Mouse (Mus musculus) ES-E14 (cell line): ENCODE data around the gene Adamts8. TPM values are rescaled to one million over a fixed set of nuclear protein-coding genes. Genes with fewer than 3 reads are reported as not detected.

Experiments
- DNase-seq: peaks from one replicate; pipeline ENCODE4 v3.0.0-alpha.2; 2013; ENCODE audit warnings: low read depth, low spot score
- H3K27ac ChIP-seq: 2 replicates; pipeline ENCODE4 v1.5.1; 2012; ENCODE audit warnings: low read depth, mild to moderate bottlenecking, low read length, moderate library complexity, mixed read lengths; ENCODE audit not compliant: poor library complexity, insufficient read depth, severe bottlenecking
- H3K36me3 ChIP-seq: 2 replicates; pipeline ENCODE4 v1.6.1; 2012; ENCODE audit warnings: mild to moderate bottlenecking, low read length, moderate library complexity, mixed read lengths; ENCODE audit not compliant: control insufficient read depth, poor library complexity, insufficient read depth, severe bottlenecking
- H3K4me1 ChIP-seq, 2 experiments: fragments of 150-350 bp in 1 of 2; sonication (generic) in 1 of 2; 2 replicates each; pipeline ENCODE4 v1.6.1; 2012; ENCODE audit warnings: low read length in 2 of 2, mild to moderate bottlenecking in 1 of 2, mixed read lengths in 1 of 2; ENCODE audit not compliant: control insufficient read depth in 2 of 2, insufficient read depth in 2 of 2, poor library complexity in 1 of 2
- H3K4me3 ChIP-seq, 2 experiments: fragments of 150-350 bp in 1 of 2; sonication (generic) in 1 of 2; 2 replicates each; pipeline ENCODE4 v1.5.1; 2012; ENCODE audit warnings: low read length in 2 of 2, low read depth in 1 of 2, mild to moderate bottlenecking in 1 of 2, mixed read lengths in 1 of 2; ENCODE audit not compliant: insufficient read depth in 1 of 2, poor library complexity in 1 of 2, severe bottlenecking in 1 of 2
- H3K9ac ChIP-seq: 2 replicates; pipeline ENCODE4 v1.6.1; 2012; ENCODE audit warnings: low read depth, mild to moderate bottlenecking, low read length, mixed read lengths; ENCODE audit not compliant: poor library complexity, insufficient read depth, severe bottlenecking
- H3K9me3 ChIP-seq: fragments of 150-350 bp; sonication (generic); 2 replicates; pipeline ENCODE4 v1.6.1; 2012; ENCODE audit warnings: low read depth, mild to moderate bottlenecking, low read length; ENCODE audit not compliant: control insufficient read depth, insufficient read depth
- CHD2 ChIP-seq: IDR thresholded peaks from 2 replicates; pipeline ENCODE4 v1.6.1; 2014; ENCODE audit warnings: mild to moderate bottlenecking, low read depth, low read length, inconsistent platforms
- HCFC1 ChIP-seq: IDR thresholded peaks from 2 replicates; pipeline ENCODE4 v1.6.1; 2012; ENCODE audit warnings: low read length, inconsistent platforms, borderline replicate concordance; ENCODE audit not compliant: insufficient read depth
- MAFK ChIP-seq: IDR thresholded peaks from 2 replicates; pipeline ENCODE4 v1.6.1; 2014; ENCODE audit warnings: mild to moderate bottlenecking, low read depth, low read length, inconsistent platforms; ENCODE audit not compliant: insufficient read depth
- ZC3H11A ChIP-seq: IDR thresholded peaks from 2 replicates; pipeline ENCODE4 v1.6.1; 2012; ENCODE audit warnings: low read depth, mild to moderate bottlenecking, inconsistent platforms, low read length, borderline replicate concordance
- ZNF384 ChIP-seq: IDR thresholded peaks from 2 replicates; pipeline ENCODE4 v1.6.1; 2012; ENCODE audit warnings: low read depth, low read length, inconsistent platforms
- in situ Hi-C, 2 experiments: fragments of 600-800 bp; cut with MboI; formaldehyde crosslinking; loops; one replicate each; pipeline ENCODE4 v1.15.1; 2025; ENCODE audit warnings: low sequenced_read_pairs in 2 of 2, inconsistent platforms in 1 of 2; ENCODE audit not compliant: unreplicated experiment in 2 of 2
- total RNA-seq: library from RNA; depleted of rRNA; stranded (reverse); fragments of 300-350 nt; gene quantifications from 2 replicates; pipeline ENCODE4 v1.2.3, GENCODE M21; 2012

Adamts8 gene
- total RNA-seq, 1 experiment: 5.4 TPM

DNA sequence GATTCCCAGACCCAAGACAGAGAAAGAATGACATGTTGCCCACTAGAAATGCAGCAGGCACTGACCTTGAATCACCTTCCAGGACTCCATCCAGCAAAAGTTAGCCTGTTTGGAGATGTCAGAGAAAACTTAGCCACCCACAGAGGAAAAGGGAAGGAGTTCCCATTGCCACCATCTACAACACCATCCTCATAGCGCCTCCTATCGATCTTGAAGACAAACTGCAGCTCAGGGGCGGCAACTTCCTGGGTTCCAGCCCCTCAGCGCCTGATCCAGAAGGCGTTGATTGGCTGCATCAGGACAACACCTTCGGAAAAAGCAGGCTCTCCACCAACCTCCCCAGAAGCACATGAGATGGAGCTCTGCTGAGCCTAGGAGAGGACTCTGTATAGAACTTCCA lies 21.6 kb upstream of the Adamts8 start:
- no peak overlapping the region for H3K9ac ChIP-seq
- peak; percentile 85 for DNase-seq
- H3K4me3 ChIP-seq: no peak overlapping the region

GRCm38 (mm10) chr9:30921261-30922103 lies 20.9 kb upstream of the Adamts8 start:
- Histone ChIP-seq H3K4me1 (peaks cover 0 to 3% of the 10 kb centered on the region in 2 experiments; a peak in 1 of 4 replicates), H3K9ac (peak overlapping the region; percentile 58), H3K4me3 (peak overlapping the region; percentile 61 to 71), H3K27ac (no peak overlapping the region), H3K36me3 (no peaks in the 10 kb centered on the region), H3K9me3 (no peaks in the 10 kb centered on the region)
- TF ChIP-seq MAFK (no peak), CHD2 (no peak), ZC3H11A (no peak), HCFC1 (no peak), ZNF384 (no peak)
- in situ Hi-C loops: no loop called here
- DNase-seq: peak; percentile 11

More for the DNA sequence above, 21.6 kb upstream of the Adamts8 start:
- H3K9me3 ChIP-seq: no peaks in the 10 kb centered on the region
- TF ChIP-seq ZC3H11A (peak; percentile 33; the same call in 1 of the 2 replicates), ZNF384 (no peak)
- in situ Hi-C loops: no loop called here
- no peaks in the 10 kb centered on the region for H3K36me3 ChIP-seq
- peaks cover 0 to 3% of the 10 kb centered on the region in 2 experiments; a peak in 1 of 4 replicates for H3K4me1 ChIP-seq
- no peak overlapping the region for H3K27ac ChIP-seq

GRCm38 (mm10) chr9:30922197-30922894 lies 20.0 kb upstream of the Adamts8 start, which contains the start of gene Adamts15:
Adamts15 (minus strand) TSS chr9:30922452.
- in situ Hi-C loops: no loop called here

DNA sequence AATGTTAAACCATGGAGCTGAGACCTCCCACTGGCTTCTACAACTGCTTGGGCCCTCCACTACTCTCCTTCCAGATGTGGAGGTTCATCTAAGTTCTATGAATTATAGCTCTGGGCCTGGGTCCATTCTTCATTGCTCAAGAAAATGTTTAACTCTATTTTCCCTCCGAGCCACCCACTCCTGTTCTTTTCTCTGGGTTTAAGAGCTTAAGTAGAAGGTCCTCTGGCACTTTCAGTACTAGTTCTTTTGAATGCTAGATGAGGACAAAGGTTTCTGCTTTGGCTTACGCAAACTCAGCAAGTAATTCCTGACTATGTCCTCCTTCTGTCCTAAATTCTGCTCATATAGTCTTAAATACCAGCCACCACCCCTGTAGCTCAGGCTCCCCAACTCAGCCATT lies 13.6 kb upstream of the Adamts8 start:
- Histone ChIP-seq H3K4me1 (no peaks in the 10 kb centered on the region), H3K27ac (no peak overlapping the region), H3K9me3 (no peaks in the 10 kb centered on the region), H3K9ac (no peak overlapping the region), H3K36me3 (no peaks in the 10 kb centered on the region), H3K4me3 (no peak overlapping the region)
- in situ Hi-C loops: no loop called here
- no peak for TF ChIP-seq MAFK
- TF ChIP-seq ZNF384: no peak
- TF ChIP-seq HCFC1: no peak
- DNase-seq: no peak

More at GRCm38 (mm10) chr9:30922197-30922894, 20.0 kb upstream of the Adamts8 start, which contains the start of gene Adamts15:
- Histone ChIP-seq H3K27ac (no peak within 1 kb of the TSS), H3K9ac (peak within 1 kb of the TSS; percentile 58), H3K4me3 (peak within 1 kb of the TSS; percentile 61 to 71), H3K9me3 (no peaks in the 10 kb centered on the region), H3K4me1 (peaks cover 0 to 3% of the 10 kb centered on the region in 2 experiments; a peak in 1 of 4 replicates), H3K36me3 (no peaks in the 10 kb centered on the region)
- DNase-seq: peak; percentile 74
- TF ChIP-seq CHD2 (no peak), ZNF384 (no peak), HCFC1 (no peak), ZC3H11A (no peak), MAFK (no peak)
